Mouse (Mus musculus): Measurements from ENCODE around the gene Gm10639. TPM values are rescaled to one million over a fixed set of nuclear protein-coding genes. Genes with fewer than 3 reads are reported as not detected.
"Not testable (repeated sequence)": the region's sequence is repeated elsewhere in the genome, so short reads cannot be mapped to it uniquely, and the experiment has no call there.

Gene Gm10639
- total RNA-seq, 2 experiments from 2014 or later = not detected

GRCm38 (mm10) chr9:78345235-78345634, 55.5 kb downstream of the Gm10639 start:
- DNase-seq; intact Hi-C loops (cut with DNase I): not testable (repeated sequence)

- intact Hi-C loops (cut with DNase I) = no loop called here
- no peak for DNase-seq
Observed at GRCm38 (mm10) chr9:78347004-78347403, 57.3 kb downstream of the Gm10639 start.

DNA sequence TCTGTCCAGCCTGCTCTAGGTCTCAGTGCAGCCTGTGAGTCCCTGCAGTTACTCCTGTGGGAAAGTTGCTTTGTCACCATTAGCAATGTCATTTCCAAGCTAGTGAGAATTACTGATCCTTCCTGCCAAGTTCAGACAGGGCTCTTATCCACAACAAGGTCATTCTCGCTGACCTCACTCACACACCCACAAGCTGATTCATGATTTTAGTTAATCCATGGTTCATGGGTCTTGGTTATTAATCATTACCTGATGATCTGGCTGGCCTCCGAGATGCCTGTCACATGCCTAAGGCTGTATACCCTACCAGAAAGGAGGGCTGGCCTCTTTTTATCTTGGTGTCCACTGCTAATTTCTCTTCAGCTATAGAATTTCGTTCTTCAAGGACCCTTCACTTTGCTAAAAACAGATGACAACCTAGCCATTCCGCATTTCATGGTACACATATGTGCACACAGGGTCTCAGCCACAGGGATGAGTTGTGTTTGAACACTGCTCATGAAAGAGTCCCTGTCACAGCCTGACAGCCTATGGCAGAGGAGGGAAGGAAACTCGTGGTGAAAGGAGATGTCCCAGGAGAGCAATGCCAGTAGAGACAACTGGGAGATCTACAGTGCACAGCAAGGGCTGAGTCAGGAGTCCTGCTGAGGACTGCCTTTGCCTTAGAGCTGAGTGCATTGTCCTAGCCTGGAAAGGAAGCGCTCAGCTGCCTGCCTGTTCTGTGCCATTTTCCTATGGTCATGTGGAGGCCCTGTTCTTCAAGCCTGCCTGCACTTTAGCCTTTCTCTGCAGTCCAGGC, 58.7 kb downstream of the Gm10639 start:
- intact Hi-C loops (cut with DNase I) = not testable (repeated sequence)

GRCm38 (mm10) chr9:78349141-78349540, 59.4 kb downstream of the Gm10639 start:
- DNase-seq; intact Hi-C loops (cut with DNase I): not testable (repeated sequence)

More for the DNA sequence above, 58.7 kb downstream of the Gm10639 start:
- DNase-seq = not testable (repeated sequence)

DNA sequence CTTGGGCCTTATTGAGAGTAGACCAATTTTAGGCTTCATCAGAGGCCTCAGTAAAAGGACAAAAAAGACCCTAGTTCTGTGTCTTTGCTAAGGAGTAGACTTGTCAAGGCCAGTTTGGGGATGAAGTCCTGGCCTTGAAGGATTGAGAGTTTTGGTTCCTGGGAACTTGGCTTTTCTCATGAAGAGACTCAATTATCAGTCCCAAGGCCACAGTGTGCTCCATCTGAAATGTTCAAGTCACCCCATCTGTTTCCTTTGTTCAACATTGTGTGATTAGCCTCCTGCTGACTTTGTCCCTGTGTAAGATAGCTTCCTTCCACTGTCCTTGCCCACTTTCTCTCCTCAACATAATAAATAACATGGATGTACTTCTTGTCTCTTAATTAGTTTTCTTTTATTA, 60.3 kb downstream of the Gm10639 start:
- intact Hi-C loops (cut with DNase I) = loop anchor here (10.0 kb wide), 1 partner anchor 205 kb away; no protein-coding TSS in a partner anchor
- DNase-seq = not testable (repeated sequence)

DNA sequence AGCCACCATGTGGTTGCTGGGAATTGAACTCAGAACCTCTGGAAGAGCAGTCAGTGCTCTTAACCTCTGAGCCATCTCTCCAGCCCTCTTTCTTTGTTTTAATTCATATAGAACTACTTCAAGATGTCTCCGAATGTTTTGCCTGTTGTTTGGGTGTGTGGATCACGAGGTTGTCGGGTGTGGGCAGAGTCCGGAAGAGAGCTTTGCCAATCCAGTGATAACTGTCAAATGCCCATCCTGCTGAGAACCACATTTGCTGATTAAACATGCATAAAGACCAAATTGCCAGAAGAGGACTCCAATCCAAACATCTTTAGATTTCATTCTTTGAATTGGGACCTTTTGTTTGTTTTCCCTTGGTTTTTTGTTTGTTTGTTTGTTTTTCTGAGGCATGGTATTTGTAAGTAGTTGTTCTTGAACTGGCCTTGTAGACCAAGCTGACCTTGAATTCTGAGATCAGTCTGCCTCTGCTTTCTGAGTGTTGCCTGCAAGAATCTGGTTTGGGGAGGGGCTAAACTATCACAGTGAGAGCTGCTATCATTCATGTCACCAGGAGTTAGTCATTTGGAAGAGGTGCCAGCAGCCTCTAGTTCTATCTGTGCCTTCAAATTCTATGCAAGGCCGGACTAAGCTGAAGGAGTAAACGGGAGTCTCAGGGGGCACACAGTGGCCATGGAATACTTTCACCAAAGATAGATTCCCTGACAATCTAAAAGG, 61.9 kb downstream of the Gm10639 start:
- intact Hi-C loops (cut with DNase I) = loop anchor here (10.0 kb wide), 1 partner anchor 203 kb away; no protein-coding TSS in a partner anchor
- no peak for DNase-seq

Other genes starting within 250 kb of the Gm10639 start
- gene Gcm1, start 238.0 kb upstream of the Gm10639 start, total RNA-seq (2021) = not detected
- gene Fbxo9, start 180.9 kb upstream of the Gm10639 start, total RNA-seq (2021) = 10 to 100 TPM; 52.0 to 62.9 TPM
- gene Ick, start 180.7 kb upstream of the Gm10639 start, total RNA-seq (2021) = 1 to 10 TPM; 5.4 to 7.5 TPM
- gene Gsta4, start 107.1 kb upstream of the Gm10639 start, total RNA-seq (2021) = 10 to 100 TPM; 10.8 to 14.3 TPM
- not detected for gene Gsta1, start 59.3 kb upstream of the Gm10639 start, total RNA-seq (2021)
- gene Gm3776, start 32.8 kb upstream of the Gm10639 start, total RNA-seq (2021) = not detected
- gene Omt2a, start 24.9 kb downstream of the Gm10639 start, total RNA-seq (2021) = not detected
- not detected for gene Omt2b, start 37.7 kb downstream of the Gm10639 start, total RNA-seq (2021)
- gene Gsta2, start 65.9 kb downstream of the Gm10639 start, total RNA-seq (2021) = not detected
- not detected for gene Dppa5a, start 78.3 kb downstream of the Gm10639 start, total RNA-seq (2021)
- not detected for gene Ooep, start 88.8 kb downstream of the Gm10639 start, total RNA-seq (2021)
- not detected for gene Ddx43, start 105.9 kb downstream of the Gm10639 start, total RNA-seq (2021)
- gene Cgas, start 153.3 kb downstream of the Gm10639 start, total RNA-seq (2021) = under 1 TPM in 1 of 2 experiments, not detected in 1; 0.17 TPM
- 10 to 100 TPM; 17.6 to 21.4 TPM for gene Mto1, start 158.3 kb downstream of the Gm10639 start, total RNA-seq (2021)
- gene Gm17324, start 158.9 kb downstream of the Gm10639 start, total RNA-seq (2021) = not detected
- gene Eef1a1, start 199.2 kb downstream of the Gm10639 start, total RNA-seq (2021) = 100 to 1,000 TPM; 496 to 538 TPM